Mouse (Mus musculus): ENCODE data around the gene Arhgef40. TPM values are rescaled to one million over a fixed set of nuclear protein-coding genes. Genes with fewer than 3 reads are reported as not detected.

The Arhgef40 gene
- total and polyA plus RNA-seq, 2 experiments from 2014 or later = 46.8 to 84.6 TPM

GRCm38 (mm10) chr14:52009361-52009760 is 24.8 kb downstream of the Arhgef40 start:
- Histone ChIP-seq H3K4me2 (ENCODE audit: low read depth) (peak overlapping the region; percentile 50), H3K27me3 (ENCODE audit: insufficient read depth, low read length) (no peaks in the 10 kb centered on the region), H3K36me3 (ENCODE audit: insufficient read depth) (peaks cover 20% of the 10 kb centered on the region), H3K9me3 (ENCODE audit: low read length) (no peaks in the 10 kb centered on the region), H3K4me3 (ENCODE audit: low read depth, low read length) (peak overlapping the region; percentile 22), H3K9ac (peak overlapping the region; percentile 35; the same call in 1 of the 2 replicates), H3K4me1 (ENCODE audit: insufficient read depth) (peaks cover 30% of the 10 kb centered on the region), H3K27ac (ENCODE audit: low read depth, low read length) (0 out of 2 replicates have a peak overlapping the region, but pooled peaks have one; percentile 50)
- no peak for ATAC-seq
- no peak for TF ChIP-seq CTCF (IDR thresholded peaks at IDR 0.05; ENCODE audit: low read depth)
- WGBS = 19% methylated on average over 26 of the region's 26 CpGs
- no peak for DNase-seq

DNA sequence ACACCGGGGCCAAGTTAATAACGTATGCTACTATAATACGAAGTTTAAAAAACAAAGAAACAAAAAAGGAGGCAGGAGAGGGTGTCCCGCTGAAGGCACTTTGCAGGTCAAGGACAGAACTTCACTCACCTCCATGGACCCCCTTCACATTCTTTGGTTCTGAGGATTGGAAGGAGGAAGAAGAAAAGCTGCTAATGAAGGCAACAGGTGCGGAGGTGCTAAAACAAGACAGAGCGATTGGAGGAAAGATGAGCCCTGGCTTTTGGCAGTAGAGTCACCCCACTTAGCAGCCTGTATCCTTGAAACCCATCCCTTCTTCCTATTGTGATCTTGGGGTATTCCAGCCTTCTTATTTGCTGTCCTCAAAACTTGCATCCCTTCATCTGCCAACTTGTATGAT is 25.3 kb downstream of the Arhgef40 start:
- DNase-seq (no peak), ATAC-seq (no peak)
- peak overlapping the region; percentile 50 for H3K4me2 ChIP-seq (ENCODE audit: low read depth)
- no peak overlapping the region for H3K9ac ChIP-seq
- TF ChIP-seq CTCF (IDR thresholded peaks at IDR 0.05; ENCODE audit: low read depth) = no peak
- WGBS = 16% methylated on average over 6 of the region's 6 CpGs
- peaks cover 25% of the 10 kb centered on the region for H3K4me1 ChIP-seq (ENCODE audit: insufficient read depth)
- peak overlapping the region; percentile 22 for H3K4me3 ChIP-seq (ENCODE audit: low read depth, low read length)
- peaks cover 20% of the 10 kb centered on the region for H3K36me3 ChIP-seq (ENCODE audit: insufficient read depth)
- no peaks in the 10 kb centered on the region for H3K9me3 ChIP-seq (ENCODE audit: low read length)
- no peaks in the 10 kb centered on the region for H3K27me3 ChIP-seq (ENCODE audit: insufficient read depth, low read length)
- peak overlapping the region; percentile 77 for H3K27ac ChIP-seq (ENCODE audit: low read depth, low read length)

DNA sequence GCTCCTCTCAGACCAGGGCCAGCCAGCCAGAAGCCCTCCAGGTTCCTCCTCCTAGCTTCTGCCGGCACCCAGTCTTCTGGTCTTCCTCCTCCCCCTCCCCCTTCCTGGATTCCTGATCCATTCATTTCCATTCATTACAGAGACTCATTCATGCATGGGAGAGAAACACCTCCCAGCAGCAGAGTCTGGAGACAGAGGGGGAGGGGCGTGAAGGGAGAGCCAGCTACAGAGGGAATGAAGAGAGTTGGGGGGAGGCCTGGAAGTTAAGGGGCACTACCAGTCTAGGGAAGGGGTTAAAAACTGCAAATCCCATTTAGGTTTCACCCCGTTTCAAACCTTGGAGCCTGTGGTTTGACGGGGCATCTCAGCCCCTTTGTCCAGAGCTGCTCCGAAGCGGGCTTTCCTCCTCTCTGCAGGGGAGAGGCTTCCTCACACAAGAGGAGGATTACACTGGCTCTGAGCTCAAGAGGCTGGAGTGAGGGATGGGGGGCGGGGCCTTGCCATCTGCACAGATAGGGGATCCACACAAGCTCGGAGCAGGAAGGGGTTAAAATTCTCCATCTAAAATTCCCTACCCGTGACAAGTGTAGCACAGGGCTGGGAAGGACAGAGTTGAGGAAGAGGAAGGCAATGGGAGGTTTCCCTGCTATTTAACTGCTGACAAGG is 26.1 kb downstream of the Arhgef40 start:
- DNase-seq (peak; percentile 83), ATAC-seq (peak; percentile 62)
- H3K27ac ChIP-seq (ENCODE audit: low read depth, low read length) = peak overlapping the region; percentile 77
- WGBS = 2% methylated on average over 9 of the region's 9 CpGs
- peaks cover 15% of the 10 kb centered on the region; the same call in 1 of the 2 replicates for H3K36me3 ChIP-seq (ENCODE audit: insufficient read depth)
- no peaks in the 10 kb centered on the region for H3K9me3 ChIP-seq (ENCODE audit: low read length)
- TF ChIP-seq CTCF (IDR thresholded peaks at IDR 0.05; ENCODE audit: low read depth) = no peak
- H3K4me3 ChIP-seq (ENCODE audit: low read depth, low read length) = peak overlapping the region; percentile 1
- peak overlapping the region; percentile 34 for H3K9ac ChIP-seq
- no peaks in the 10 kb centered on the region for H3K27me3 ChIP-seq (ENCODE audit: insufficient read depth, low read length)
- peaks cover 20% of the 10 kb centered on the region; the same call in 1 of the 2 replicates for H3K4me1 ChIP-seq (ENCODE audit: insufficient read depth)
- peak overlapping the region; percentile 50 for H3K4me2 ChIP-seq (ENCODE audit: low read depth)

GRCm38 (mm10) chr14:52011683-52012082 is 27.2 kb downstream of the Arhgef40 start:
- no peaks in the 10 kb centered on the region for H3K9me3 ChIP-seq (ENCODE audit: low read length)
- no peak for DNase-seq
- peaks cover 11% of the 10 kb centered on the region; the same call in 1 of the 2 replicates for H3K36me3 ChIP-seq (ENCODE audit: insufficient read depth)
- H3K27me3 ChIP-seq (ENCODE audit: insufficient read depth, low read length) = no peaks in the 10 kb centered on the region
- no peak overlapping the region for H3K4me3 ChIP-seq (ENCODE audit: low read depth, low read length)
- H3K9ac ChIP-seq = no peak overlapping the region
- no peak overlapping the region for H3K4me2 ChIP-seq (ENCODE audit: low read depth)
- no peak for TF ChIP-seq CTCF (IDR thresholded peaks at IDR 0.05; ENCODE audit: low read depth)
- peak overlapping the region; percentile 77 for H3K27ac ChIP-seq (ENCODE audit: low read depth, low read length)
- 21% methylated on average over 1 of the region's 1 CpGs for WGBS
- no peak for ATAC-seq
- H3K4me1 ChIP-seq (ENCODE audit: insufficient read depth) = peaks cover 20% of the 10 kb centered on the region; the same call in 1 of the 2 replicates

GRCm38 (mm10) chr14:52012085-52012484 is 27.6 kb downstream of the Arhgef40 start:
- H3K9me3 ChIP-seq (ENCODE audit: low read length) = no peaks in the 10 kb centered on the region
- ATAC-seq (no peak), DNase-seq (peak; percentile 65)
- peaks cover 7% of the 10 kb centered on the region; the same call in 1 of the 2 replicates for H3K36me3 ChIP-seq (ENCODE audit: insufficient read depth)
- H3K4me1 ChIP-seq (ENCODE audit: insufficient read depth) = peaks cover 20% of the 10 kb centered on the region; the same call in 1 of the 2 replicates
- 29% methylated on average over 4 of the region's 4 CpGs for WGBS
- no peak overlapping the region for H3K4me2 ChIP-seq (ENCODE audit: low read depth)
- H3K27ac ChIP-seq (ENCODE audit: low read depth, low read length) = peak overlapping the region; percentile 77
- no peaks in the 10 kb centered on the region for H3K27me3 ChIP-seq (ENCODE audit: insufficient read depth, low read length)
- no peak for TF ChIP-seq CTCF (IDR thresholded peaks at IDR 0.05; ENCODE audit: low read depth)
- no peak overlapping the region for H3K4me3 ChIP-seq (ENCODE audit: low read depth, low read length)
- 0 out of 2 replicates have a peak overlapping the region, but pooled peaks have one; percentile 23 for H3K9ac ChIP-seq

DNA sequence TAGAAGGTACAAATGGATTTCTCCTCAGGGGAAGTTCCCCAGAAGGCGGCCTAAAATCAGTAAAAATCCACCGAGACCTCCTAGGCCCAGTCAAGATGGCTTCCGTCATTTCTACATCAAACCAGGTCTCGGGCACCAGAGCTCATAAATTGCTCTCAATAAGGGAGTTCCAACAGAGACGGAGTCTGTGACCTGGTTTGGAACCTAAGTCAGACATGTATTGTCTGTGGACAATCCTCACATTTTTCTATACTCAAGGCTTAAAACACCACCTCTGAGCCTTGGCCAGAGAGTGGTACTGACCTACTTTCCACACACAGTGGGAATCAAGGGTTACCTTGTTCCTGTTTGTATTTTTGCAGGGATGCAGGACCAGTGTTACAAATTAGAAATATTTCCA is 28.0 kb downstream of the Arhgef40 start:
- H3K4me3 ChIP-seq (ENCODE audit: low read depth, low read length) = no peak overlapping the region
- peaks cover 3% of the 10 kb centered on the region; the same call in 1 of the 2 replicates for H3K36me3 ChIP-seq (ENCODE audit: insufficient read depth)
- no peaks in the 10 kb centered on the region for H3K27me3 ChIP-seq (ENCODE audit: insufficient read depth, low read length)
- peaks cover 20% of the 10 kb centered on the region; the same call in 1 of the 2 replicates for H3K4me1 ChIP-seq (ENCODE audit: insufficient read depth)
- H3K9me3 ChIP-seq (ENCODE audit: low read length) = no peaks in the 10 kb centered on the region
- H3K9ac ChIP-seq = peak overlapping the region; percentile 23; the same call in 1 of the 2 replicates
- 37% methylated on average over 5 of the region's 5 CpGs for WGBS
- DNase-seq = no peak
- no peak for ATAC-seq
- TF ChIP-seq CTCF (IDR thresholded peaks at IDR 0.05; ENCODE audit: low read depth) = no peak
- peak overlapping the region; percentile 65 for H3K4me2 ChIP-seq (ENCODE audit: low read depth)
- H3K27ac ChIP-seq (ENCODE audit: low read depth, low read length) = peak overlapping the region; percentile 77

DNA sequence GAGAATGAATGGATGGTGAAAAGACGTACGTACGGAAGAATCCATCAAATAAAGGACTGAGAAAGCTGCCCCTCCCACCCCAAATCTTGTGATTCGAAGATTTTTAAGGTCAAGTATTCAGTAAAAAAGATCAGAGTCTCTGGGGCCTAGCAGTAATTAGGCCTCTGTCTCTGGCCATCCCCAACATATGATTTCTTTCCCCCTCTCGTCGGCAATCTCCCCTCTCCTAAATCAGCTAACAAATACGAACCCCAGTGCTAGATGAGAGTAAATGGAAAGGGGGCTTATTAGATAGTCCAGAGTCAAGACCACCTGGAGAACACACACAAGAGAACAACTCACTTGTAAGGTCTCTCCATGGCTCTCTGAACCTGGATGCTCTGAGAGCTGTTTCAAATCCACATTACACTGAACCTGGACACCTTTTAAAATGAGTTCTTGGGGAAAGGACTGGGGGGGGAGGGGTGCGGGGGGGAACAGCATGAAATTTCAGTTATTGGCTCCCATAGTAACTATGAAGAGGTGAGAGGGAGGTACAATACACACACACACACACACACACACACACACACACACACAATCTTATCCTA is 28.6 kb downstream of the Arhgef40 start:
- 10% methylated on average over 8 of the region's 8 CpGs for WGBS
- peak overlapping the region; percentile 70; the same call in 1 of the 2 replicates for H3K4me3 ChIP-seq (ENCODE audit: low read depth, low read length)
- H3K4me1 ChIP-seq (ENCODE audit: insufficient read depth) = peaks cover 20% of the 10 kb centered on the region; the same call in 1 of the 2 replicates
- no peaks in the 10 kb centered on the region for H3K9me3 ChIP-seq (ENCODE audit: low read length)
- no peak for TF ChIP-seq CTCF (IDR thresholded peaks at IDR 0.05; ENCODE audit: low read depth)
- H3K27ac ChIP-seq (ENCODE audit: low read depth, low read length) = peak overlapping the region; percentile 90
- H3K4me2 ChIP-seq (ENCODE audit: low read depth) = peak overlapping the region; percentile 65
- ATAC-seq (no peak), DNase-seq (no peak)
- H3K27me3 ChIP-seq (ENCODE audit: insufficient read depth, low read length) = no peaks in the 10 kb centered on the region
- peak overlapping the region; percentile 74; the same call in 1 of the 2 replicates for H3K9ac ChIP-seq
- H3K36me3 ChIP-seq (ENCODE audit: insufficient read depth) = peaks cover 3% of the 10 kb centered on the region; the same call in 1 of the 2 replicates

Measured in forebrain, postnatal 0 days (tissue).